Mouse (Mus musculus) cerebellum, postnatal 14 days (tissue): ENCODE data around the gene Krt24.
"Not testable (repeated sequence)": the region's sequence is repeated elsewhere in the genome, so short reads cannot be mapped to it uniquely, and the experiment has no call there.

Experiments
- DNase-seq, 2 experiments: peaks; one replicate each; pipeline ENCODE4 v3.0.0; 2021; ENCODE audit warnings: mixed read lengths in 2 of 2

Gene Krt24

GRCm38 (mm10) chr11:99250666-99251065, 34.4 kb downstream of the Krt24 start:
- no peak for DNase-seq

- DNase-seq: no peak
Observed at GRCm38 (mm10) chr11:99250241-99250640, 34.8 kb downstream of the Krt24 start.

- DNase-seq: peak; percentile 68 to 86
Observed at GRCm38 (mm10) chr11:99249115-99249514, 35.9 kb downstream of the Krt24 start.

- DNase-seq: no peak
Observed at GRCm38 (mm10) chr11:99247916-99248315, 37.1 kb downstream of the Krt24 start.

GRCm38 (mm10) chr11:99244519-99244918, 40.5 kb downstream of the Krt24 start:
- not testable (repeated sequence) for DNase-seq

GRCm38 (mm10) chr11:99243820-99244374, 41.2 kb downstream of the Krt24 start, which contains the start of gene Krt222:
Gene Krt222, minus strand, starts transcription at chr11:99244085.
- DNase-seq: peak; percentile 73 to 75

- no peak for DNase-seq
Observed at GRCm38 (mm10) chr11:99243200-99243819, 41.8 kb downstream of the Krt24 start.

GRCm38 (mm10) chr11:99242056-99242455, 43.0 kb downstream of the Krt24 start:
- DNase-seq: no peak

- no peak for DNase-seq
Observed at GRCm38 (mm10) chr11:99238468-99238867, 46.6 kb downstream of the Krt24 start.

- peak in 1 of 2 experiments; percentile 50 for DNase-seq
Observed at GRCm38 (mm10) chr11:99231049-99231816, 53.8 kb downstream of the Krt24 start.

- peak; percentile 87 to 88 for DNase-seq
Observed at GRCm38 (mm10) chr11:99230261-99231048, 54.6 kb downstream of the Krt24 start, which contains the start of gene Smarce1. Gene Smarce1, minus strand, starts transcription at chr11:99231017.
